Mouse (Mus musculus): Measurements from ENCODE around the gene 2310003L06Rik. TPM values are rescaled to one million over a fixed set of nuclear protein-coding genes. Genes with fewer than 3 reads are reported as not detected.

The 2310003L06Rik gene
- not detected in 2 replicates for polyA plus RNA-seq (2012; rRNA removed)

DNA sequence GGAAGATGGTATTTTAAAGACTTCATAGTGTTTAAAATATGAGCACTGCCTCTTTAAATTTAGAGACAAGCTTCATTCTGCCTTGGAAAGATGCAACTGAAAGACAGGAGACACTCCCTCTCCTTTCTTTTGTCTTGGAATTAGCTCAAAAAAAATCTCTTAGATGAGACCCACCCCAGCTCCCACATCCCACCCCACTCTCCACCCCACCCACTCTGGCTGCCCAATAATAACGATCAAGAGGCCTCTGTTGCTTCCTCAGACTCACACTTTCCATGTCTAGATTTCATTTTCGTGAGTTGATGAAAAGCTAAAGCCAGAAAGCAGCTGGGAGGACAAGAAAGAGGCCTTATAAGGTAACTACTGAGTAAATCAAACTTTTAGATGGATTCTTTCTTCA lies at the start of gene 2310003L06Rik, which contains the start of gene Gm28434:
Gene 2310003L06Rik (plus strand): TSS at position 259 of the 400 bp plus-strand sequence.
Gene Gm28434 (plus strand): TSS at position 317 of the 400 bp plus-strand sequence.
- TF ChIP-seq CTCF (IDR thresholded peaks at IDR 0.05; ENCODE audit: extremely low read depth, insufficient read depth, insufficient read length, insufficient replicate concordance), result no peak
- no peak for TF ChIP-seq POLR2A (IDR thresholded peaks at IDR 0.05; ENCODE audit: low read depth, low read length)
- H3K27me3 ChIP-seq (ENCODE audit: control insufficient read depth, insufficient read depth, low read length), result no peaks in the 10 kb centered on the region
- H3K4me1 ChIP-seq (ENCODE audit: control insufficient read depth, insufficient read depth, insufficient read length), result no peaks in the 10 kb centered on the region
- 45% methylated on average over 2 of the region's 2 CpGs for WGBS
- no peak within 1 kb of the TSS for H3K27ac ChIP-seq (ENCODE audit: insufficient read depth, low read length)
- DNase-seq (ENCODE audit: low read depth in 1 of 2, low spot score in 2 of 2), result no peak
- H3K36me3 ChIP-seq (ENCODE audit: control insufficient read depth, insufficient read depth, low read length), result no peaks in the 10 kb centered on the region
- H3K4me3 ChIP-seq (ENCODE audit: extremely low read depth, insufficient read depth, insufficient read length), result no peak within 1 kb of the TSS

DNA sequence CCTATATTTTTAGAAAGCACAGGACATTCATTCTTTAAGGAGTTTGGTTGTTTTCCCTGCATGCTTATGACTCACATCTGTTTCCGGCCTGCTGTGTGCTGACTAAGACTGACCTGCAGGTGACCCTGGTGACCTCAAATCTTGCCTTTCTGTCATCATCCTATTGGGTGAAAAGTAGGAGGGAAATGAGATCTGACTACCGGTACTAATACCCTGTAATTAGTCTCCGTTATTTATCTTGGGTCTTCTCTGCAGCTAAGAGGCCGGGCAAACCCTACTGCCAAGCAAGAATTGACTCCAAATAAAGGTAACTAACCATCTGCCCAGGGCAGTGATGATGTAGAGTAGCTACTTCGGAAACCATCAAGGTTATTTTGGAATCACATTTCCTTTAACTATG lies 43.9 kb upstream of the 2310003L06Rik start, which contains the start of gene Csn3:
Gene Csn3 (plus strand): TSS at position 208 of the 400 bp plus-strand sequence.
- no peak for DNase-seq (ENCODE audit: low read depth in 1 of 2, low spot score in 2 of 2)
- TF ChIP-seq POLR2A (IDR thresholded peaks at IDR 0.05; ENCODE audit: low read depth, low read length), result no peak
- no peak for TF ChIP-seq CTCF (IDR thresholded peaks at IDR 0.05; ENCODE audit: extremely low read depth, insufficient read depth, insufficient read length, insufficient replicate concordance)
- Histone ChIP-seq H3K36me3 (ENCODE audit: control insufficient read depth, insufficient read depth, low read length) (no peaks in the 10 kb centered on the region), H3K4me1 (ENCODE audit: control insufficient read depth, insufficient read depth, insufficient read length) (no peaks in the 10 kb centered on the region), H3K27me3 (ENCODE audit: control insufficient read depth, insufficient read depth, low read length) (no peaks in the 10 kb centered on the region), H3K4me3 (ENCODE audit: extremely low read depth, insufficient read depth, insufficient read length) (no peak within 1 kb of the TSS), H3K27ac (ENCODE audit: insufficient read depth, low read length) (no peak within 1 kb of the TSS)
- WGBS, result 43% methylated on average over 5 of the region's 5 CpGs

DNA sequence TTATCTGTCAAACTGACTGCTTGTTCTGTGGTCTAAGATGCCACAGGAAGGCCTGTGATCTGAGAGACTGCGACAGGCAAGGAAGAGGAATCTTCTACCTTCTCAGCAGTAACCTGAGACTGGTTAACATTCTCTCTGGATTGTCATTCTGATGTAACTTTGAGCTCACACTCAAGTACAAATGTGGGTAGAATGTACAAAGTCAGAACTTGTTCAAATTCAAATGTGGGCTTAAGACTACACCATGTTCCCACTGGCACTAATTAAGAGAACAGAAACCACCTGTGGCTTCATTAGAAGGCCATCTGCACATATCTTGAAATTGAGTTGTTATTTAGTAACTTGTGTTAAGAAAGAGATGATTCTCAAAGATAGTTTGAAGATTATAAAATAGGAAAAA lies 37.7 kb upstream of the 2310003L06Rik start:
- no peaks in the 10 kb centered on the region for H3K4me1 ChIP-seq (ENCODE audit: control insufficient read depth, insufficient read depth, insufficient read length)
- TF ChIP-seq POLR2A (IDR thresholded peaks at IDR 0.05; ENCODE audit: low read depth, low read length), result no peak
- TF ChIP-seq CTCF (IDR thresholded peaks at IDR 0.05; ENCODE audit: extremely low read depth, insufficient read depth, insufficient read length, insufficient replicate concordance), result no peak
- H3K36me3 ChIP-seq (ENCODE audit: control insufficient read depth, insufficient read depth, low read length), result no peaks in the 10 kb centered on the region
- H3K27ac ChIP-seq (ENCODE audit: insufficient read depth, low read length), result no peak overlapping the region
- WGBS, result 61% methylated on average over 1 of the region's 1 CpGs
- no peak overlapping the region for H3K4me3 ChIP-seq (ENCODE audit: extremely low read depth, insufficient read depth, insufficient read length)
- no peaks in the 10 kb centered on the region for H3K27me3 ChIP-seq (ENCODE audit: control insufficient read depth, insufficient read depth, low read length)
- no peak for DNase-seq (ENCODE audit: low read depth in 1 of 2, low spot score in 2 of 2)

DNA sequence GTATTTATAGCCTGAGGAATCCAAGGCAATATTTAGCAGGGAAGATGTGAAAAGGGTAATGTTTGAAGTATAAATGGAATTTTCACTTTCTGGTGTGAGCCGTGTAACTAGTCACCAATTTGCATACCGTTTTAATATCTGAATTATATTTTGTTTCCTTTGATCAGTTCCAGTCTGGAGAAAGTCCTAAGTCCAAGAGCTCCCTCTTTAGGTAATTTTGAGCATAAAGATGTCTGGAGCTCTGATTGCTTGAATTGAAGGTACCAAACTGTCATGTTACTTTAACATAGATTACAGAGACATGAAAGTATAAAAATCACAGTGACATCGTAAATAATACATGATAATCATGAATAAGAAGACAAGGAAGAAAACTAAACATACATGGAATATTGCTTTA lies 28.5 kb upstream of the 2310003L06Rik start:
- no peak overlapping the region for H3K27ac ChIP-seq (ENCODE audit: insufficient read depth, low read length)
- 52% methylated on average over 3 of the region's 3 CpGs for WGBS
- no peak for DNase-seq (ENCODE audit: low read depth in 1 of 2, low spot score in 2 of 2)
- H3K4me3 ChIP-seq (ENCODE audit: extremely low read depth, insufficient read depth, insufficient read length), result no peak overlapping the region
- H3K36me3 ChIP-seq (ENCODE audit: control insufficient read depth, insufficient read depth, low read length), result no peaks in the 10 kb centered on the region
- no peaks in the 10 kb centered on the region for H3K4me1 ChIP-seq (ENCODE audit: control insufficient read depth, insufficient read depth, insufficient read length)
- no peaks in the 10 kb centered on the region for H3K27me3 ChIP-seq (ENCODE audit: control insufficient read depth, insufficient read depth, low read length)
- TF ChIP-seq CTCF (IDR thresholded peaks at IDR 0.05; ENCODE audit: extremely low read depth, insufficient read depth, insufficient read length, insufficient replicate concordance), result no peak
- no peak for TF ChIP-seq POLR2A (IDR thresholded peaks at IDR 0.05; ENCODE audit: low read depth, low read length)

DNA sequence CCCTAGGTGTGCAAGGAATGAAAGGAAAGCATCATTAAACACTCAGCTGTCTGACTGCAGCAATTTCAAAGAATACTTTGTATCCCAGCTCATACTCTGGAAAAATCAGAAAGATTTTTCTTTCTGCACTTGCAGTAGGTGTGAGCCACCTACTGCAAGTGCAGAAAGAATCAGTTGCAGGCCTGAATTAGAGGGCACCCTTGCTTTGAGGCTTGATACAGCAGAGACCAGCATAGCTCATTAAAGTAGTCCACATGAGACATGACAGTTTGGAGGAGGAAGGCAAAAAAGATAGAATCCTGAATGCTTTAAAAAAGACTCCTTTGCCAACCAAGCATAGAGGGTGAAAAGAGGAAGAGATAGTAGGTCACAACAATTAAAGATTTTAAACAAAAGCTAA lies 26.7 kb upstream of the 2310003L06Rik start:
- Histone ChIP-seq H3K4me3 (ENCODE audit: extremely low read depth, insufficient read depth, insufficient read length) (no peak overlapping the region), H3K27ac (ENCODE audit: insufficient read depth, low read length) (no peak overlapping the region), H3K4me1 (ENCODE audit: control insufficient read depth, insufficient read depth, insufficient read length) (no peaks in the 10 kb centered on the region), H3K27me3 (ENCODE audit: control insufficient read depth, insufficient read depth, low read length) (no peaks in the 10 kb centered on the region), H3K36me3 (ENCODE audit: control insufficient read depth, insufficient read depth, low read length) (no peaks in the 10 kb centered on the region)
- no peak for TF ChIP-seq POLR2A (IDR thresholded peaks at IDR 0.05; ENCODE audit: low read depth, low read length)
- TF ChIP-seq CTCF (IDR thresholded peaks at IDR 0.05; ENCODE audit: extremely low read depth, insufficient read depth, insufficient read length, insufficient replicate concordance), result no peak
- no peak for DNase-seq (ENCODE audit: low read depth in 1 of 2, low spot score in 2 of 2)

DNA sequence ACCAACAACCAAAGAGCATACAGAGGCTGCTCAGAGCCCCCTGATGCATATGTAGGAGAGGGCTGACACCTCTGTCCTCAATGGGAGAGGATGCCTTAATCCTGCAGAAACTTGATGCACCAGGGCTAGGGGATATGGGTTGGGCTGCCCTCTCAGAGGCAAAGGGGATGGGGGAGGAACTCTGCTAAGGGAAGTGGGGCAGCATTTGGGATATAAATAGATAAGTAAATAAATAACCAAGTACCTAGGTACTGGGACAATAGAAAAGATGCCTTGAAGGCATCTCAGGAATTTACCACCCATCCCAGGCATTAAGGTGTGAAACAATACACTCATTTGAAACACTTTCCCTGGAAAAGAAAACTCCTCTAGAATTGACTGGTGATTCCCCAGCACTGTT lies 17.4 kb upstream of the 2310003L06Rik start:
- no peak for TF ChIP-seq POLR2A (IDR thresholded peaks at IDR 0.05; ENCODE audit: low read depth, low read length)
- TF ChIP-seq CTCF (IDR thresholded peaks at IDR 0.05; ENCODE audit: extremely low read depth, insufficient read depth, insufficient read length, insufficient replicate concordance), result no peak
- no peak overlapping the region for H3K27ac ChIP-seq (ENCODE audit: insufficient read depth, low read length)
- DNase-seq (ENCODE audit: low read depth in 1 of 2, low spot score in 2 of 2), result no peak
- H3K27me3 ChIP-seq (ENCODE audit: control insufficient read depth, insufficient read depth, low read length), result no peaks in the 10 kb centered on the region
- H3K4me3 ChIP-seq (ENCODE audit: extremely low read depth, insufficient read depth, insufficient read length), result no peak overlapping the region
- no peaks in the 10 kb centered on the region for H3K4me1 ChIP-seq (ENCODE audit: control insufficient read depth, insufficient read depth, insufficient read length)
- no peaks in the 10 kb centered on the region for H3K36me3 ChIP-seq (ENCODE audit: control insufficient read depth, insufficient read depth, low read length)

DNA sequence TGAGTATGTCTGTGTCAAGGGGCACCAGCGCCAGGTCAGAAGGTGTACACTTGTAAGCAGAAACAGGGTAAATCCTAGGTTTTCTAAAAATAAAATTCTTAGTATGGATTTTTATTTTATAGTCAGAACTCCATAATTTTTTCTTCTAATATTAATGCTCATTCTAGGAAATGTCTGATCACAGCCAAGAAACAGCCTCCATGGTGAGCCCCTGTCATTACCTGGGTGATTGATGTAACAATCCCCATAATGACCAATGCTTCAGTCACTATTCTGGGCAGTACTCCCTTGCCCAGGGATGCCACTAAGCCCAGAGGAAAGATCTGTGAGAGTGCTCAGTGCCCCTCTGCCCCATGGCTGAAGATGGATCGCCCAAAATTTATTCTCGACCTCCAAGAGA lies 9.9 kb downstream of the 2310003L06Rik start, which contains the start of gene Cabs1:
Gene Cabs1 (plus strand): TSS at position 301 of the 400 bp plus-strand sequence.
- Histone ChIP-seq H3K4me3 (ENCODE audit: extremely low read depth, insufficient read depth, insufficient read length) (no peak within 1 kb of the TSS), H3K4me1 (ENCODE audit: control insufficient read depth, insufficient read depth, insufficient read length) (no peaks in the 10 kb centered on the region), H3K27me3 (ENCODE audit: control insufficient read depth, insufficient read depth, low read length) (no peaks in the 10 kb centered on the region), H3K27ac (ENCODE audit: insufficient read depth, low read length) (no peak within 1 kb of the TSS), H3K36me3 (ENCODE audit: control insufficient read depth, insufficient read depth, low read length) (no peaks in the 10 kb centered on the region)
- no peak for TF ChIP-seq POLR2A (IDR thresholded peaks at IDR 0.05; ENCODE audit: low read depth, low read length)
- no peak for TF ChIP-seq CTCF (IDR thresholded peaks at IDR 0.05; ENCODE audit: extremely low read depth, insufficient read depth, insufficient read length, insufficient replicate concordance)
- WGBS, result 77% methylated on average over 3 of the region's 3 CpGs
- DNase-seq (ENCODE audit: low read depth in 1 of 2, low spot score in 2 of 2), result no peak
